Mouse (Mus musculus) G1E (cell line): ENCODE data around the gene Dpagt1. TPM values are rescaled to one million over a fixed set of nuclear protein-coding genes. Genes with fewer than 3 reads are reported as not detected.
"Not testable (repeated sequence)": the region's sequence is repeated elsewhere in the genome, so short reads cannot be mapped to it uniquely, and the experiment has no call there.

Experiments
- ATAC-seq: 2 replicates; pipeline ENCODE4 v1.8.0; 2016; ENCODE audit warnings: mild to moderate bottlenecking; ENCODE audit not compliant: insufficient number of reproducible peaks, poor library complexity, low FRiP score, severe bottlenecking; ENCODE audit errors: extremely low read depth
- DNase-seq: peaks from one replicate; pipeline ENCODE4 v3.0.0; 2012; ENCODE audit warnings: low spot score
- H3K27me3 ChIP-seq: 2 replicates; pipeline ENCODE4 v1.6.1; 2012; ENCODE audit warnings: mild to moderate bottlenecking, low read length, inconsistent platforms; ENCODE audit not compliant: insufficient read depth
- H3K36me3 ChIP-seq: replicated peaks from 2 replicates; pipeline ENCODE3; 2012; ENCODE audit warnings: mild to moderate bottlenecking, inconsistent platforms
- H3K4me1 ChIP-seq: 2 replicates; pipeline ENCODE4 v1.6.1; 2012; ENCODE audit warnings: low read depth, low read length, inconsistent platforms, mixed read lengths; ENCODE audit not compliant: insufficient read depth
- H3K4me3 ChIP-seq: 2 replicates; pipeline ENCODE4 v1.5.1; 2012; ENCODE audit warnings: low read depth, mild to moderate bottlenecking, inconsistent platforms, low read length, moderate library complexity, mixed read lengths
- H3K9me3 ChIP-seq: replicated peaks from 2 replicates; pipeline ENCODE4 v1.6.1; 2012; ENCODE audit warnings: inconsistent platforms
- CTCF ChIP-seq: IDR thresholded peaks from 2 replicates; pipeline ENCODE4 v1.5.1; 2012; ENCODE audit warnings: low read depth, low read length, inconsistent platforms, mixed read lengths
- GATA1 ChIP-seq: IDR thresholded peaks from 2 replicates; pipeline ENCODE4 v1.6.1; 2012; ENCODE audit warnings: borderline replicate concordance, low read length, inconsistent platforms, mixed read lengths
- GATA2 ChIP-seq: IDR thresholded peaks from 2 replicates; pipeline ENCODE4 v1.6.1; 2012; ENCODE audit warnings: low read depth, low read length, inconsistent platforms, borderline replicate concordance
- POLR2AphosphoS5 ChIP-seq: IDR thresholded peaks from 2 replicates; pipeline ENCODE4 v1.6.1; 2012; ENCODE audit warnings: low read depth, low read length, inconsistent platforms; ENCODE audit not compliant: insufficient replicate concordance
- TAL1 ChIP-seq: conservative IDR thresholded peaks from 2 replicates; pipeline ENCODE4 v1.6.1; 2012; ENCODE audit warnings: low read depth, low read length, inconsistent platforms, mixed read lengths
- polyA plus RNA-seq: library from polyadenylated mRNA; stranded (reverse); fragments of >175 nt; gene quantifications from 2 replicates; pipeline ENCODE4 v1.2.3, GENCODE M21; 2012
- total RNA-seq, 2 experiments: library from RNA; stranded (forward) in 1 of 2; stranded (reverse) in 1 of 2; fragments of 200-1000 nt in 1 of 2; fragments of >200 nt in 1 of 2; fragmentation: Nextera tagmentation in 1 of 2; gene quantifications; 2 replicates each; pipeline ENCODE4 v1.2.3; 2014 to 2017

Dpagt1 gene
- total and polyA plus RNA-seq, 3 experiments = 6.5 to 33.6 (median 12.3) TPM

DNA sequence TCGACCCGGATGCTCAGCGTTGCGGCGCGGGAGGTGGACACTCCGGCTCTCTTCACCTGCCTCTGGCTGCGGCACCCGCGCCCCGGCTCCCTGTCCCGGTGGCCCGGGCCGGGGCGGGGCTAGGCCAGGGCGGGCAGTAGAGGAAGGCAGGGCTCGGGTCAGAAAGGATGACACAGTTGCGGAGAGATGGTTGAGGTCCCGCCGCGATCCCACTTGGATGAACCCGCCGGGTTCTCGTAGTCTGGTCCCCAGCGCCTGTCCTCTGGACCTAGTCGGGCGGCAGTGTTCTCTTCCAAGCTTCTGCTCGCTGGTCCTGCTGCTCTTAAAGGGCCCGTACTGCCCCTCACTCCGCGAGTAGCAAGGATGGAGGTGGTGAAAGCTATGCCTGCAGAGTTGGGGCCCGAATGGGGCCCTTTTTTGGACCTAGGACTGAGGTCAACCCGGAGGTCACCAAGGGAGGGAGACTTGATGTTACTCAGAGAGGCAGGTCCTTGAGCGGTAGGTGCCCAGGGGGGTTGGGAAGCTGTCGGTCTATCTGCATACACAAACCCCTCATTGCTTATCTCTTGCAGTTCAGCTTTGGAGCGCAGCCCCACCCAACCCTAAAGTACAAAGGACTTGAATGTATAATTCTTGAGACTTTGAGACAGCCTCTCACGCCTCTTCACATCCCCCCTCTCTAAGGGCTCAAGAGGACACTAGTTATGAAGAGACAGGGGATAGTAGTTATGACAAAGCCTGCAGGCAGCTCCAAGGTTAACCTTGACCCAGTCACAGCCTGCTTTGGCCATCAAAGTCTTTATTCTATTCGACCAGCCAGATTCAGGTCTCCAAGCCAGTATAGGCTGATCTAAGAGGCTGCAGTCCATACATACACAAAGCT lies 37.5 kb upstream of the Dpagt1 start, which contains the start of gene Abcg4:
Abcg4 (minus strand) TSS at position 540 of the 883 bp plus-strand sequence.
- ATAC-seq (peak; percentile 79), DNase-seq (peak; percentile 80)
- Histone ChIP-seq H3K27me3 (no peaks in the 10 kb centered on the region), H3K36me3 (peaks cover 55% of the 10 kb centered on the region), H3K9me3 (peaks cover 7% of the 10 kb centered on the region), H3K4me3 (peak within 1 kb of the TSS; percentile 98), H3K4me1 (peaks cover 76% of the 10 kb centered on the region)
- TF ChIP-seq GATA1 = no peak
- TF ChIP-seq TAL1 = peak; percentile 82

DNA sequence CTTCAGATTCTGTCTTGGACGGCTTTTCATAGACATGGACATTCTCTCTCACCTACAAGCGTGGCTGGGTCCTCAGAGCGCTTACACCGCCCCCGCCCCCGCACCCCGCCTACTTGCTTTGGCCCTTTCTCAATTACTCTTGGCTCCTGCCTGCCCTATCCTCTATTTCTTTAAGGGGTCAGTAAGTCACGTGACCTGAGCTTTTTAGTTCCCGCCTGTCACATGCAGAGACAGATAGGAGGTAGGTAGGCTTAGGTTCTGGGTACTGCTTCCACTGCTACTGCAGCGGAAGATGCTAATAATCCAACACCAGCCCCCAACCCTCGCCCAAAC lies 36.9 kb upstream of the Dpagt1 start:
- Histone ChIP-seq H3K4me3 (peak overlapping the region; percentile 98; the same call in 1 of the 2 replicates), H3K27me3 (no peaks in the 10 kb centered on the region), H3K36me3 (peaks cover 55% of the 10 kb centered on the region), H3K4me1 (peaks cover 70% of the 10 kb centered on the region), H3K9me3 (peaks cover 7% of the 10 kb centered on the region)
- peak; percentile 47 for ATAC-seq
- TF ChIP-seq TAL1 (no peak), GATA2 (no peak), GATA1 (no peak), POLR2AphosphoS5 (no peak), CTCF (no peak)
- peak; percentile 52 for DNase-seq

DNA sequence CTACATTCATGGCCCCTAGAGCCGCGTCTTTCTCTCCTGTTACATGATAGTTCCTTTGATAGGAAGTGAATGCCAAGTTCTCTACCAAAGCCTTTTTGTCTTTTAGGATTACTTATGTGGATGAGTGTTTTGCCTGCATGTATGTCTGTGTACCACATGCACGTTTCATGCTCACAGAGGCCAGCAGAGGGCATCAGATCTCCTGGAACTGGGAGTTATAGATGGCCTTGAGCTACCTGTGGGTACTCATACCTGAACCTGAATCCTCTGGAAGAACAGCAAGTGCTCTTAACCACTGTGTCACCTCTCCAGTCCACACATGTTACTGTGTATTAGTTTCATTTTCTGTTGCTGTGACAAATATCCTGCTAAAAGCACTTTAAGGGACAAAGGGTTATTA lies 33.3 kb upstream of the Dpagt1 start:
- ATAC-seq (no peak), DNase-seq (no peak)
- Histone ChIP-seq H3K27me3 (no peaks in the 10 kb centered on the region), H3K4me1 (peaks cover 43% of the 10 kb centered on the region), H3K36me3 (peaks cover 70% of the 10 kb centered on the region), H3K9me3 (peaks cover 7% of the 10 kb centered on the region), H3K4me3 (no peak overlapping the region)
- TF ChIP-seq GATA1 (no peak), CTCF (peak; percentile 31)

DNA sequence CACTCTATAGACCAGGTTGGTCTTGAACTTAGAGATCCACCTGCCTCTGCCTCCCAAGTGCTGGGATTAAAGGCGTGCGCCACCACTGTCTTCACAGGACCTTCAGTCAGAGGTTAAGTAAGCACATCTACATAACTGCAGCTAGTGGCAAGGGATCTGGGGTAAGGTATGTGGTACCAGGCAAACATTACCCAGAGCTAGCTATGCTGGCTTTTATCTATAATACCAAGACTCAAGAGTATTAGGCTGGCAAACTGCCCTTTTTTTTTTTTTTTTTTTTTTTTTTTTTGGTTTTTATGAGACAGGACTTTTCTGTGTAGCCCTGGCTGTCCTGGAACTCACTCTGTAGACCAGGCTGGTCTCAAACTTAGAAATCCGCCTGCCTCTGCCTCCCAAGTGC lies 25.8 kb upstream of the Dpagt1 start:
- Histone ChIP-seq H3K36me3 (peaks cover 82% of the 10 kb centered on the region), H3K4me1 (peaks cover 23% of the 10 kb centered on the region)
- ATAC-seq, H3K9me3 ChIP-seq, H3K4me3 ChIP-seq, H3K27me3 ChIP-seq, DNase-seq: not testable (repeated sequence)

DNA sequence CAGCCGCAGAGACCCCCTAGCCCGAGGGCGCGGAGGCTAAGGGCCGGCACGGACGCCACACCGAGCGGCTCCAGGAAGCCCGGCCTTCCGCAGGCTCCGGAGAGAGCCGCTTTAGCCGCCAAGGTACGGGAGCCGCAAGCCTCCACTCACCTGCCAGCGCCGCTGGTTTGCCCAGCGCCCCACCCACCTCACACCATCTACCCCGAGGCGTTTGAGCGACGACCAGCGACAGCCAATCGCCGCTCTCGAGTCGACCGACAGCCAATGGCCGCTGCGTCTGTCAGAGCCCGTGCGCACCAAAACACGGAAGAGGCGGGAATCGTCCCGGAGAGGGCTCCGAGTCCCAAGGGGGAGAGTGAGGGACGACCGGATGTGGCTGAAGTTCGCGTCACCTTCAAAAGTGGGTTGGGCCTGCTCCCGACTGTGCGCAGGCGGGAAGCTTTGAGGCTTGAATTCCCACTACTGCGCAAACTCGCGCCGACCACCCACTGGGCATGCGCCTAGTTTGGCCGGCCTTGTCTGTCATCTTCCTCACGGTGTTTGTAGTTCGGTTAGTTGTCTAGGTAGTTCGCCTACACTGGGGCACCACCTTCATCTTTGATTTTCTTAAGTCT lies 20.2 kb upstream of the Dpagt1 start, which contains the start of gene Hinfp:
Hinfp (minus strand) TSS at position 206 of the 614 bp plus-strand sequence.
- ATAC-seq = peak; percentile 99
- peaks cover 41% of the 10 kb centered on the region for H3K36me3 ChIP-seq
- peak within 1 kb of the TSS; percentile 93 for H3K4me3 ChIP-seq
- H3K27me3 ChIP-seq = no peaks in the 10 kb centered on the region
- DNase-seq = peak; percentile 99
- H3K9me3 ChIP-seq = no peaks in the 10 kb centered on the region
- no peak for TF ChIP-seq GATA2
- no peak for TF ChIP-seq CTCF
- TF ChIP-seq TAL1 = no peak
- no peak for TF ChIP-seq GATA1
- TF ChIP-seq POLR2AphosphoS5 = no peak
- H3K4me1 ChIP-seq = peaks cover 34% of the 10 kb centered on the region

DNA sequence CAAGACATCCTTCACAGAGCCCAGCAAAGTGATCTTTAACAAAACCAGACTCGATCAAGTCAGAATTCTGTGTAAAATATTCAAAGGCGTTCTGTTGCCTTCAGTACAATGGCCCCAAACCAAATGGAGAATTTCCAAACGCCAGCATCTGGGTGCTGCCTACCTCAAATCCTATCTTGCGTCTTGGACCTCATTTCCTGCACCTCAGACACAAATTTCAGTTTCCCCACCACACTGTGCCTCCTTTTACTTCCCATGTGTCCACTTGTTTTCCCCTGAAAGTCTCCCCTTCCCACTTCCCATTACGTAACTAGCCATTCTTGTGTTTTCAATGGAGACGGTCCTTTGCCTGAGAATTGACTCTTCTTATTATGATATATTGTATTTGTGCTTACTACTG lies 19.3 kb upstream of the Dpagt1 start:
- no peak for ATAC-seq
- Histone ChIP-seq H3K36me3 (peaks cover 41% of the 10 kb centered on the region), H3K9me3 (no peaks in the 10 kb centered on the region), H3K27me3 (no peaks in the 10 kb centered on the region), H3K4me1 (peaks cover 34% of the 10 kb centered on the region), H3K4me3 (no peak overlapping the region)
- TF ChIP-seq GATA2 = no peak
- TF ChIP-seq CTCF = no peak
- TF ChIP-seq POLR2AphosphoS5 = no peak
- TF ChIP-seq TAL1 = no peak
- TF ChIP-seq GATA1 = no peak
- no peak for DNase-seq

DNA sequence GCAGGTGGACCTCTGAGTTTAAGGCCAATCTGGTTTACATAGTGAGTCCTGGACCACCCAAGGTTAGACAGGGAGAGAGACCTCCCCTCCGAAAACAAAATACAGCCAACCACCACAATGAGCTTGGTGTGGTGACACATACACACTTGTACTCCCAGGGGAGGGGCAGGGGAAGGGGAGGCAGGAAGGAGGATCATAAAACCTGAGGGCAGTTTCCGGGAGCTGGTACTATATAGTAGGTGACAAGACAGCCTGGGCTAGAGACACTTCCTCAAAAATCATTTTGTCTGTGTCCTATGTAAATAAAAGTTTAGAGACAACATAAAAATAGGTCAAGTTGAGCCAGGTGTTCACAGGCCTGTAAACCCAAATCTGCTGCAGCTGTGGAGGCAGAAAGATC lies 18.6 kb upstream of the Dpagt1 start:
- TF ChIP-seq GATA1 = no peak
- TF ChIP-seq GATA2 = no peak
- TF ChIP-seq TAL1 = no peak
- no peak for TF ChIP-seq POLR2AphosphoS5
- TF ChIP-seq CTCF = no peak
- ATAC-seq (no peak), DNase-seq (no peak)

More for the DNA sequence above, 18.6 kb upstream of the Dpagt1 start:
- Histone ChIP-seq H3K9me3 (no peaks in the 10 kb centered on the region), H3K4me3 (no peak overlapping the region), H3K27me3 (no peaks in the 10 kb centered on the region), H3K4me1 (peaks cover 31% of the 10 kb centered on the region), H3K36me3 (peaks cover 40% of the 10 kb centered on the region)
